Mouse (Mus musculus) neural tube, embryonic 13.5 days (tissue): ENCODE results near the gene Nedd8. TPM values are rescaled to one million over a fixed set of nuclear protein-coding genes. Genes with fewer than 3 reads are reported as not detected.

Source experiments
- ATAC-seq: fragments of 200-750 bp; cut with Nextera tagmentation; 2 replicates; pipeline ENCODE4 v1.8.0; 2017; ENCODE audit warnings: low read depth, mild to moderate bottlenecking, moderate TSS enrichment, moderate library complexity
- H3K27ac ChIP-seq: fragments of 300-500 bp; sonication (generic); replicated peaks from 2 replicates; pipeline ENCODE4 v1.5.1; 2015; ENCODE audit warnings: moderate library complexity, mild to moderate bottlenecking, inconsistent platforms
- H3K27me3 ChIP-seq: fragments of 300-500 bp; sonication (generic); 2 replicates; pipeline ENCODE4 v1.6.1; 2015; ENCODE audit warnings: mild to moderate bottlenecking, inconsistent platforms
- H3K36me3 ChIP-seq: fragments of 300-500 bp; sonication (generic); 2 replicates; pipeline ENCODE4 v1.6.1; 2015; ENCODE audit warnings: mild to moderate bottlenecking, inconsistent platforms
- H3K4me1 ChIP-seq: fragments of 300-500 bp; sonication (generic); replicated peaks from 2 replicates; pipeline ENCODE4 v1.6.1; 2015; ENCODE audit warnings: inconsistent platforms
- H3K4me2 ChIP-seq: fragments of 300-500 bp; sonication (generic); 2 replicates; pipeline ENCODE4 v1.6.1; 2015; ENCODE audit warnings: inconsistent platforms, mild to moderate bottlenecking, moderate library complexity
- H3K4me3 ChIP-seq: fragments of 300-500 bp; sonication (generic); 2 replicates; pipeline ENCODE4 v1.5.1; 2015; ENCODE audit warnings: mild to moderate bottlenecking, inconsistent platforms
- H3K9ac ChIP-seq: fragments of 300-500 bp; sonication (generic); 2 replicates; pipeline ENCODE4 v1.6.1; 2015; ENCODE audit warnings: moderate library complexity, mild to moderate bottlenecking, inconsistent platforms
- H3K9me3 ChIP-seq: fragments of 300-500 bp; sonication (generic); 2 replicates; pipeline ENCODE4 v1.6.1; 2016; ENCODE audit warnings: inconsistent platforms
- WGBS: fragments of 180-500 bp; shearing (Covaris S2); methylation state at CpG from one replicate; pipeline ENCODE4 v1.1.7; 2015; 5-methylcytosine and 5-hydroxymethylcytosine counted together
- polyA plus RNA-seq: library from polyadenylated mRNA; unstranded; fragments of >200 nt; fragmentation: Nextera tagmentation; extraction: Ambion mirVana; gene quantifications from 2 replicates; pipeline ENCODE4 v1.2.1, GENCODE M21; 2015

The Nedd8 gene
- 551 and 603 TPM in 2 replicates for polyA plus RNA-seq

GRCm38 (mm10) chr14:55671833-55672740 is at the start of gene Nedd8, which contains the start of gene Gmpr2:
Nedd8 (minus strand) TSS chr14:55672124.
Gmpr2 (plus strand) TSS chr14:55671941.
- Histone ChIP-seq H3K9ac (peak within 1 kb of the TSS; percentile 83), H3K4me1 (peaks cover 31% of the 10 kb centered on the region)
- peak; percentile 98 for ATAC-seq

GRCm38 (mm10) chr14:55721076-55721475 is 49.2 kb upstream of the Nedd8 start:
- Histone ChIP-seq H3K27me3 (no peaks in the 10 kb centered on the region), H3K36me3 (peaks cover 37% of the 10 kb centered on the region), H3K9ac (peak overlapping the region; percentile 80), H3K27ac (no peak overlapping the region; the same call in 1 of the 2 replicates), H3K9me3 (no peaks in the 10 kb centered on the region), H3K4me1 (peaks cover 16% of the 10 kb centered on the region), H3K4me2 (peak overlapping the region; percentile 59), H3K4me3 (peak overlapping the region; percentile 70)
- ATAC-seq: no peak
- WGBS: 76% methylated on average over 6 of the region's 6 CpGs

More at GRCm38 (mm10) chr14:55671833-55672740, at the start of gene Nedd8, which contains the start of gene Gmpr2:
- Histone ChIP-seq H3K27me3 (no peaks in the 10 kb centered on the region), H3K4me2 (peak within 1 kb of the TSS; percentile 77), H3K9me3 (no peaks in the 10 kb centered on the region), H3K27ac (peak within 1 kb of the TSS; percentile 87), H3K36me3 (peaks cover 30% of the 10 kb centered on the region), H3K4me3 (peak within 1 kb of the TSS; percentile 72)
- WGBS: 1% methylated on average over 38 of the region's 38 CpGs

- 92% methylated on average over 12 of the region's 12 CpGs for WGBS
- no peak overlapping the region for H3K27ac ChIP-seq
- no peak overlapping the region for H3K4me3 ChIP-seq
- no peaks in the 10 kb centered on the region for H3K27me3 ChIP-seq
- H3K9me3 ChIP-seq: no peaks in the 10 kb centered on the region
- ATAC-seq: no peak
- H3K4me2 ChIP-seq: no peak overlapping the region
- H3K36me3 ChIP-seq: peaks cover 39% of the 10 kb centered on the region
- H3K9ac ChIP-seq: 0 out of 2 replicates have a peak overlapping the region, but pooled peaks have one; percentile 80
- H3K4me1 ChIP-seq: peaks cover 16% of the 10 kb centered on the region
Measured at GRCm38 (mm10) chr14:55720666-55721065, 48.7 kb upstream of the Nedd8 start.

- 86% methylated on average over 6 of the region's 6 CpGs for WGBS
- no peak overlapping the region for H3K27ac ChIP-seq
Measured at GRCm38 (mm10) chr14:55719737-55720136, 47.8 kb upstream of the Nedd8 start.

GRCm38 (mm10) chr14:55716884-55717283 is 45.0 kb upstream of the Nedd8 start:
- 79% methylated on average over 8 of the region's 8 CpGs for WGBS
- Histone ChIP-seq H3K9me3 (no peaks in the 10 kb centered on the region), H3K36me3 (peaks cover 39% of the 10 kb centered on the region), H3K4me1 (peaks cover 11% of the 10 kb centered on the region), H3K9ac (no peak overlapping the region), H3K4me2 (no peak overlapping the region), H3K4me3 (no peak overlapping the region), H3K27ac (no peak overlapping the region), H3K27me3 (peaks cover 24% of the 10 kb centered on the region)
- ATAC-seq: no peak

More at GRCm38 (mm10) chr14:55719737-55720136, 47.8 kb upstream of the Nedd8 start:
- ATAC-seq: no peak
- Histone ChIP-seq H3K4me2 (no peak overlapping the region), H3K9me3 (no peaks in the 10 kb centered on the region), H3K27me3 (no peaks in the 10 kb centered on the region), H3K4me1 (peaks cover 16% of the 10 kb centered on the region), H3K36me3 (peaks cover 39% of the 10 kb centered on the region), H3K9ac (no peak overlapping the region), H3K4me3 (no peak overlapping the region)

- Histone ChIP-seq H3K36me3 (peaks cover 39% of the 10 kb centered on the region), H3K9ac (no peak overlapping the region), H3K27ac (no peak overlapping the region), H3K4me2 (no peak overlapping the region), H3K4me1 (peaks cover 8% of the 10 kb centered on the region), H3K9me3 (no peaks in the 10 kb centered on the region), H3K4me3 (no peak overlapping the region), H3K27me3 (peaks cover 28% of the 10 kb centered on the region)
- no peak for ATAC-seq
- WGBS: 92% methylated on average over 6 of the region's 6 CpGs
Measured at GRCm38 (mm10) chr14:55716271-55716670, 44.3 kb upstream of the Nedd8 start.

GRCm38 (mm10) chr14:55714893-55715292 is 43.0 kb upstream of the Nedd8 start:
- Histone ChIP-seq H3K4me1 (no peaks in the 10 kb centered on the region), H3K4me2 (no peak overlapping the region), H3K4me3 (no peak overlapping the region), H3K27ac (no peak overlapping the region), H3K27me3 (peaks cover 28% of the 10 kb centered on the region), H3K9ac (no peak overlapping the region), H3K9me3 (no peaks in the 10 kb centered on the region), H3K36me3 (peaks cover 39% of the 10 kb centered on the region)
- WGBS: 42% methylated on average over 6 of the region's 6 CpGs
- ATAC-seq: no peak

- Histone ChIP-seq H3K4me3 (no peak within 1 kb of the TSS), H3K27ac (no peak within 1 kb of the TSS), H3K36me3 (peaks cover 27% of the 10 kb centered on the region), H3K9me3 (no peaks in the 10 kb centered on the region), H3K4me1 (no peaks in the 10 kb centered on the region), H3K9ac (no peak within 1 kb of the TSS), H3K27me3 (peaks cover 28% of the 10 kb centered on the region), H3K4me2 (no peak within 1 kb of the TSS)
- no peak for ATAC-seq
- WGBS: 14% methylated on average over 4 of the region's 4 CpGs
Measured at GRCm38 (mm10) chr14:55713729-55714122, 41.8 kb upstream of the Nedd8 start, which contains the start of gene Tgm1. Tgm1 (minus strand) TSS chr14:55713926.

GRCm38 (mm10) chr14:55713007-55713728 is 41.2 kb upstream of the Nedd8 start:
- Histone ChIP-seq H3K36me3 (peaks cover 22% of the 10 kb centered on the region), H3K9ac (no peak overlapping the region), H3K4me3 (no peak overlapping the region), H3K4me2 (no peak overlapping the region), H3K9me3 (no peaks in the 10 kb centered on the region), H3K27ac (no peak overlapping the region), H3K4me1 (no peaks in the 10 kb centered on the region), H3K27me3 (peaks cover 28% of the 10 kb centered on the region)
- WGBS: 10% methylated on average over 25 of the region's 25 CpGs
- no peak for ATAC-seq

- no peaks in the 10 kb centered on the region for H3K4me1 ChIP-seq
- no peak overlapping the region for H3K9ac ChIP-seq
- H3K27ac ChIP-seq: no peak overlapping the region
- ATAC-seq: no peak
- H3K36me3 ChIP-seq: peaks cover 9% of the 10 kb centered on the region
- no peaks in the 10 kb centered on the region for H3K9me3 ChIP-seq
- H3K4me2 ChIP-seq: no peak overlapping the region
- 87% methylated on average over 7 of the region's 7 CpGs for WGBS
- peaks cover 28% of the 10 kb centered on the region for H3K27me3 ChIP-seq
- no peak overlapping the region for H3K4me3 ChIP-seq
Measured at GRCm38 (mm10) chr14:55711786-55712185, 39.9 kb upstream of the Nedd8 start.

GRCm38 (mm10) chr14:55709509-55709908 is 37.6 kb upstream of the Nedd8 start:
- Histone ChIP-seq H3K4me3 (no peak overlapping the region), H3K9me3 (no peaks in the 10 kb centered on the region), H3K4me2 (no peak overlapping the region), H3K27ac (no peak overlapping the region), H3K4me1 (no peaks in the 10 kb centered on the region), H3K36me3 (no peaks in the 10 kb centered on the region), H3K27me3 (peaks cover 28% of the 10 kb centered on the region), H3K9ac (no peak overlapping the region)
- WGBS: 94% methylated on average over 4 of the region's 4 CpGs
- no peak for ATAC-seq

GRCm38 (mm10) chr14:55707397-55707796 is 35.5 kb upstream of the Nedd8 start:
- H3K9me3 ChIP-seq: no peaks in the 10 kb centered on the region
- H3K4me2 ChIP-seq: no peak overlapping the region
- ATAC-seq: no peak
- 90% methylated on average over 5 of the region's 5 CpGs for WGBS
- no peaks in the 10 kb centered on the region for H3K4me1 ChIP-seq
- no peak overlapping the region for H3K27ac ChIP-seq
- H3K36me3 ChIP-seq: no peaks in the 10 kb centered on the region
- no peak overlapping the region for H3K4me3 ChIP-seq
- no peak overlapping the region for H3K9ac ChIP-seq
- peaks cover 9% of the 10 kb centered on the region for H3K27me3 ChIP-seq
